Mouse (Mus musculus) midbrain, embryonic 14.5 days (tissue): Measurements from ENCODE around the gene Dnajb7. TPM values are rescaled to one million over a fixed set of nuclear protein-coding genes. Genes with fewer than 3 reads are reported as not detected.
"Not testable (repeated sequence)": the region's sequence is repeated elsewhere in the genome, so short reads cannot be mapped to it uniquely, and the experiment has no call there.

ENCODE experiments used
- ATAC-seq: fragments of 200-750 bp; cut with Nextera tagmentation; 2 replicates; pipeline ENCODE4 v1.8.0; 2017; ENCODE audit warnings: moderate number of reproducible peaks, moderate library complexity; ENCODE audit not compliant: low FRiP score, low TSS enrichment
- DNase-seq: peaks from one replicate; pipeline ENCODE4 v3.0.0-alpha.2; 2015
- H3K27ac ChIP-seq: fragments of 300-500 bp; sonication (generic); replicated peaks from 2 replicates; pipeline ENCODE4 v1.5.1; 2014; ENCODE audit warnings: mild to moderate bottlenecking, low read depth, low read length, moderate library complexity
- H3K27me3 ChIP-seq: fragments of 300-500 bp; sonication (generic); 2 replicates; pipeline ENCODE4 v1.6.1; 2014; ENCODE audit warnings: low read length, control low read depth, mixed read lengths; ENCODE audit not compliant: control insufficient read depth, insufficient read depth
- H3K36me3 ChIP-seq: fragments of 300-500 bp; sonication (generic); 2 replicates; pipeline ENCODE4 v1.6.1; 2014; ENCODE audit warnings: low read length, control low read depth; ENCODE audit not compliant: control insufficient read depth, insufficient read depth
- H3K4me1 ChIP-seq: fragments of 300-500 bp; sonication (generic); 2 replicates; pipeline ENCODE4 v1.6.1; 2014; ENCODE audit warnings: mild to moderate bottlenecking, antibody characterized with exemption, low read length, control low read depth; ENCODE audit not compliant: control insufficient read depth, insufficient read depth
- H3K4me2 ChIP-seq: fragments of 300-500 bp; sonication (generic); 2 replicates; pipeline ENCODE4 v1.6.1; 2014; ENCODE audit warnings: mild to moderate bottlenecking, low read length, moderate library complexity
- H3K4me3 ChIP-seq: fragments of 300-500 bp; sonication (generic); replicated peaks from 2 replicates; pipeline ENCODE4 v1.5.1; 2014; ENCODE audit warnings: low read depth, low read length
- H3K9ac ChIP-seq: fragments of 300-500 bp; sonication (generic); replicated peaks from 2 replicates; pipeline ENCODE4 v1.6.1; 2014; ENCODE audit warnings: mild to moderate bottlenecking, low read length, moderate library complexity
- H3K9me3 ChIP-seq: fragments of 300-500 bp; sonication (generic); 2 replicates; pipeline ENCODE4 v1.6.1; 2016; ENCODE audit warnings: low read length, control low read depth, mixed read lengths; ENCODE audit not compliant: control insufficient read depth
- WGBS: fragments of 180-500 bp; shearing (Covaris S2); extraction: QIAGEN DNeasy Blood & Tissue Kit; methylation state at CpG from one replicate; pipeline ENCODE4 v1.1.7; 2014; 5-methylcytosine and 5-hydroxymethylcytosine counted together
- polyA plus RNA-seq: library from polyadenylated mRNA; unstranded; fragments of >200 nt; fragmentation: Nextera tagmentation; extraction: Ambion mirVana; gene quantifications from 2 replicates; pipeline ENCODE4 v1.2.1, GENCODE M21; 2014

Gene Dnajb7
- polyA plus RNA-seq, 1 experiment from 2014 or later: 1.1 TPM

GRCm38 (mm10) chr15:81418065-81418464 lies 10.0 kb upstream of the Dnajb7 start:
- 0 out of 2 replicates have a peak, but pooled peaks cover 6% of the 10 kb centered on the region for H3K36me3 ChIP-seq
- no peak overlapping the region for H3K4me2 ChIP-seq

DNA sequence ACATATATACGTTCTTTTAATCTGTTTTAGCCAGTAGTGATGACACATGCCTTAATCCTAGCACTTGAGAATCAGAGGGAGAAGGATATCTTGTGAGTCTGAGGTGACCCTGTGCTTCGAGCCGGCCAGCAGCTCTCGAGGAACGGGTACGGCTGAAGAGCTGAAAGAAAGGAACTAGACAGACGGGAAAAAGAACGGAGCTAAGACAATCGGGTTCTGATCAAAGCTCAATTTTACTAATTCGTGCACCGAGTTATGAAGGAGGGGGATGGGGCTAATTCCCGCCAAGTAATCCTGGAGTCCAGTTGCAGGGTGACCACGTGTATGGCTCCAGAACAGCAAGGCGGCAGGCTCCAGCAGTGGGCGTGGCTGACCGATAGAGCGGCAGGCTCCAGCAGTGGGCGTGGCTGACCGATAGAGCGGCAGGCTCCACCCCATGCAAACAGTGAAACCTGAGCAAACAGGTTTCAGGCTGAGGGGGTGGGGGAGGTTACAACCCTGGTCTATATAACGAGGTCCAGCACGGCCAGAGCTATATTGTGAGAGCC lies 8.7 kb upstream of the Dnajb7 start:
- DNase-seq: peak; percentile 9
- H3K27me3 ChIP-seq, H3K4me1 ChIP-seq, H3K9ac ChIP-seq, H3K36me3 ChIP-seq, H3K27ac ChIP-seq, H3K4me3 ChIP-seq, H3K9me3 ChIP-seq, ATAC-seq: not testable (repeated sequence)
- H3K4me2 ChIP-seq: peak overlapping the region; percentile 37
- 6% methylated on average over 22 of the region's 22 CpGs for WGBS

More at GRCm38 (mm10) chr15:81418065-81418464, 10.0 kb upstream of the Dnajb7 start:
- DNase-seq (no peak), ATAC-seq (no peak)
- no peaks in the 10 kb centered on the region for H3K27me3 ChIP-seq
- WGBS: 96% methylated on average over 4 of the region's 4 CpGs
- H3K9ac ChIP-seq: no peak overlapping the region
- H3K9me3 ChIP-seq: no peaks in the 10 kb centered on the region
- H3K27ac ChIP-seq: no peak overlapping the region
- no peak overlapping the region for H3K4me3 ChIP-seq
- no peaks in the 10 kb centered on the region for H3K4me1 ChIP-seq

DNA sequence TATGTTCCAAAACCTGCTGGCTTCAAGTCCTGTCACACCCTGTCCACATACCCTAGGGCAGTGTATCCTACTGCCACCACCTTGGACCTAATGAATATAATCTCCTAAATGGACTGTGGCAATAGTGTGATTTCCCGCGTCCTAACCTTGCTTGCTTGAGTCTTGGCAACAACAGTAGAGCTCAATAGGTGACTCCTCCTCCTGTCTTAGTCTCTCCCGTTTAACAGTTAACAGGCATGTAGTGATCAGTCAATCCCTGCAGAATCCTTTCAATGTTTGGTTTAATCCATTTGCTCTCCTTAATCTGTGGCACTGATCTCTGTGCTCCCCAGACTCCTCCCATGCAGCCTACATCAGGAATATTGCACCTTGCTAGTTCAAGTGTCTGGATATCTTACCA lies 3.1 kb downstream of the Dnajb7 start:
- no peak overlapping the region for H3K27ac ChIP-seq
- no peak overlapping the region for H3K4me2 ChIP-seq
- no peak overlapping the region for H3K9ac ChIP-seq
- peaks cover 8% of the 10 kb centered on the region; the same call in 1 of the 2 replicates for H3K4me1 ChIP-seq
- H3K36me3 ChIP-seq: no peaks in the 10 kb centered on the region
- WGBS: 69% methylated on average over 3 of the region's 3 CpGs
- no peaks in the 10 kb centered on the region for H3K9me3 ChIP-seq
- DNase-seq: no peak
- no peak overlapping the region for H3K4me3 ChIP-seq
- no peak for ATAC-seq
- H3K27me3 ChIP-seq: no peaks in the 10 kb centered on the region

GRCm38 (mm10) chr15:81399638-81400315 lies 8.3 kb downstream of the Dnajb7 start, which contains the start of the genes St13 and Xpnpep3:
TSS of gene St13 (minus strand) at chr15:81400077.
TSS of gene Xpnpep3 (plus strand) at chr15:81400138.
- Histone ChIP-seq H3K9me3 (no peaks in the 10 kb centered on the region), H3K27me3 (no peaks in the 10 kb centered on the region), H3K27ac (peak within 1 kb of the TSS; percentile 93), H3K36me3 (0 out of 2 replicates have a peak, but pooled peaks cover 2% of the 10 kb centered on the region), H3K9ac (peak within 1 kb of the TSS; percentile 94), H3K4me3 (peak within 1 kb of the TSS; percentile 91), H3K4me2 (peak within 1 kb of the TSS; percentile 71), H3K4me1 (peaks cover 25% of the 10 kb centered on the region)
- DNase-seq: peak; percentile 98
- peak; percentile 98 for ATAC-seq
- under 1% methylated on average over 50 of the region's 50 CpGs for WGBS

- peak; percentile 67; the same call in 1 of the 2 replicates for ATAC-seq
- under 1% methylated on average over 21 of the region's 21 CpGs for WGBS
Observed at GRCm38 (mm10) chr15:81399297-81399637, 8.8 kb downstream of the Dnajb7 start.

GRCm38 (mm10) chr15:81398189-81398588 lies 9.9 kb downstream of the Dnajb7 start:
- H3K27ac ChIP-seq: no peak overlapping the region
- DNase-seq (no peak), ATAC-seq (no peak)
- peaks cover 25% of the 10 kb centered on the region for H3K4me1 ChIP-seq
- H3K9me3 ChIP-seq: no peaks in the 10 kb centered on the region
- no peaks in the 10 kb centered on the region for H3K27me3 ChIP-seq
- H3K9ac ChIP-seq: peak overlapping the region; percentile 94; the same call in 1 of the 2 replicates
- H3K4me3 ChIP-seq: peak overlapping the region; percentile 91
- H3K36me3 ChIP-seq: 0 out of 2 replicates have a peak, but pooled peaks cover 2% of the 10 kb centered on the region
- peak overlapping the region; percentile 71 for H3K4me2 ChIP-seq

More at GRCm38 (mm10) chr15:81399297-81399637, 8.8 kb downstream of the Dnajb7 start:
- Histone ChIP-seq H3K9ac (peak overlapping the region; percentile 94), H3K4me3 (peak overlapping the region; percentile 91), H3K4me1 (peaks cover 25% of the 10 kb centered on the region), H3K9me3 (no peaks in the 10 kb centered on the region), H3K4me2 (peak overlapping the region; percentile 71), H3K36me3 (0 out of 2 replicates have a peak, but pooled peaks cover 2% of the 10 kb centered on the region), H3K27ac (peak overlapping the region; percentile 93), H3K27me3 (no peaks in the 10 kb centered on the region)
- DNase-seq: no peak

- H3K27me3 ChIP-seq: no peaks in the 10 kb centered on the region
- no peak overlapping the region for H3K9ac ChIP-seq
- 90% methylated on average over 8 of the region's 8 CpGs for WGBS
- ATAC-seq (no peak), DNase-seq (no peak)
- peaks cover 26% of the 10 kb centered on the region for H3K36me3 ChIP-seq
- no peak overlapping the region for H3K4me3 ChIP-seq
- H3K27ac ChIP-seq: no peak overlapping the region
- H3K9me3 ChIP-seq: no peaks in the 10 kb centered on the region
- peaks cover 18% of the 10 kb centered on the region for H3K4me1 ChIP-seq
- H3K4me2 ChIP-seq: no peak overlapping the region
Observed at GRCm38 (mm10) chr15:81394211-81394915, 13.7 kb downstream of the Dnajb7 start.

- no peak for ATAC-seq
- no peak overlapping the region for H3K9ac ChIP-seq
- no peaks in the 10 kb centered on the region for H3K9me3 ChIP-seq
- DNase-seq: no peak
- peaks cover 10% of the 10 kb centered on the region; the same call in 1 of the 2 replicates for H3K4me1 ChIP-seq
- H3K36me3 ChIP-seq: peaks cover 36% of the 10 kb centered on the region
- no peak overlapping the region for H3K27ac ChIP-seq
- H3K27me3 ChIP-seq: no peaks in the 10 kb centered on the region
- H3K4me2 ChIP-seq: no peak overlapping the region
- H3K4me3 ChIP-seq: no peak overlapping the region
Observed at GRCm38 (mm10) chr15:81392997-81393396, 15.1 kb downstream of the Dnajb7 start.
